Mouse (Mus musculus): ENCODE results near the gene Lst1.

DNA sequence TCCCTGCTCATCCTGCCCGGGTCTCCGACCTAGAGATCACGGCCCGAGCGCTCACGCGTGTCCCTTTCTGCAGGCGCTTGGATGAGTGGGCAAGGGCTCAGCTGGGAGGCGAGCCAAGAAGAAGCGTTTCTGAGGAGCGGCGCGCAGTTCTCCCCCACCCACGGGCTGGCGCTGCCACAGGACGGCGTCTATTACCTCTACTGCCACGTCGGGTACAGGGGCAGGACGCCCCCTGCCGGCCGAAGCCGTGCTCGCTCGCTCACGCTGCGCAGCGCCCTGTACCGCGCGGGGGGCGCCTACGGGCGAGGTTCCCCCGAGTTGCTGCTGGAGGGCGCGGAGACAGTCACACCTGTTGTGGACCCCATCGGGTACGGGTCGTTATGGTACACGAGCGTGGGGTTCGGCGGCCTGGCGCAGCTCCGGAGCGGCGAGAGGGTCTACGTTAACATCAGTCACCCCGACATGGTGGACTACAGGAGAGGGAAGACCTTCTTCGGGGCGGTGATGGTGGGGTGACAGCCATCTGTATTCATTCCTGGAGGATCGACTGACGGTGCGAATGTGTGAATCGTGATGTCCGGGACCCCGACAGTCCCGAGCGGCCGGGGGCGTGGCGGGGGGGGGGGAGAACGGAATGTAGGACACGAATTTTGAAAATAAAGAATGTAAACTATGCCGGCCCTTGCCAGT, 7.5 kb upstream of the Lst1 start:
- TF ChIP-seq EP300 (IDR thresholded peaks at IDR 0.05; ENCODE audit: low read depth) (no peak), CTCF (IDR thresholded peaks at IDR 0.05; ENCODE audit: low read depth) (peak; percentile 88)

All from liver, embryonic 14.5 days (tissue).